Mouse (Mus musculus) kidney, embryonic 16.5 days (tissue): ENCODE data around the gene Rpl19. TPM values are rescaled to one million over a fixed set of nuclear protein-coding genes. Genes with fewer than 3 reads are reported as not detected.

Experiments
- ATAC-seq: fragments of 200-750 bp; cut with Nextera tagmentation; 2 replicates; pipeline ENCODE4 v1.8.0; 2017; ENCODE audit warnings: moderate TSS enrichment; ENCODE audit not compliant: low FRiP score, low TSS enrichment
- H3K27ac ChIP-seq: fragments of 300-500 bp; sonication (generic); 2 replicates; pipeline ENCODE4 v1.5.1; 2014; ENCODE audit warnings: low read length
- H3K27me3 ChIP-seq: fragments of 300-500 bp; sonication (generic); 2 replicates; pipeline ENCODE4 v1.6.1; 2014; ENCODE audit warnings: low read length, control low read depth, mixed read lengths; ENCODE audit not compliant: insufficient read depth
- H3K36me3 ChIP-seq: fragments of 300-500 bp; sonication (generic); 2 replicates; pipeline ENCODE4 v1.6.1; 2014; ENCODE audit warnings: low read length, control low read depth, mixed read lengths; ENCODE audit not compliant: insufficient read depth
- H3K4me1 ChIP-seq: fragments of 300-500 bp; sonication (generic); 2 replicates; pipeline ENCODE4 v1.6.1; 2014; ENCODE audit warnings: low read length, control low read depth, mixed read lengths; ENCODE audit not compliant: insufficient read depth
- H3K4me2 ChIP-seq: fragments of 300-500 bp; sonication (generic); replicated peaks from 2 replicates; pipeline ENCODE4 v1.6.1; 2014; ENCODE audit warnings: low read depth, low read length
- H3K4me3 ChIP-seq: fragments of 300-500 bp; sonication (generic); 2 replicates; pipeline ENCODE4 v1.5.1; 2014; ENCODE audit warnings: mild to moderate bottlenecking, low read length
- H3K9ac ChIP-seq: fragments of 300-500 bp; sonication (generic); replicated peaks from 2 replicates; pipeline ENCODE4 v1.6.1; 2014; ENCODE audit warnings: low read length
- H3K9me3 ChIP-seq: fragments of 300-500 bp; sonication (generic); 2 replicates; pipeline ENCODE4 v1.6.1; 2016; ENCODE audit warnings: low read length, control low read depth
- WGBS: fragments of 180-500 bp; shearing (Covaris S2); extraction: QIAGEN DNeasy Blood & Tissue Kit; methylation state at CpG from one replicate; pipeline ENCODE4 v1.1.7; 2014; 5-methylcytosine and 5-hydroxymethylcytosine counted together
- polyA plus RNA-seq: library from polyadenylated mRNA; unstranded; fragments of >200 nt; fragmentation: Nextera tagmentation; extraction: Ambion mirVana; gene quantifications from 2 replicates; pipeline ENCODE4 v1.2.1, GENCODE M21; 2015

Gene Rpl19
- polyA plus RNA-seq, 1 experiment from 2014 or later: 1,086 TPM

GRCm38 (mm10) chr11:98005686-98006085 is 20.8 kb upstream of the Rpl19 start:
- H3K4me1 ChIP-seq: peaks cover 15% of the 10 kb centered on the region
- H3K36me3 ChIP-seq: peaks cover 24% of the 10 kb centered on the region
- no peak overlapping the region for H3K4me3 ChIP-seq
- H3K9ac ChIP-seq: no peak overlapping the region
- no peak overlapping the region for H3K27ac ChIP-seq
- ATAC-seq: no peak
- H3K27me3 ChIP-seq: 0 out of 2 replicates have a peak, but pooled peaks cover 3% of the 10 kb centered on the region
- H3K4me2 ChIP-seq: no peak overlapping the region
- WGBS: 88% methylated on average over 10 of the region's 10 CpGs
- no peaks in the 10 kb centered on the region for H3K9me3 ChIP-seq

- H3K4me3 ChIP-seq: no peak overlapping the region
- peaks cover 7% of the 10 kb centered on the region for H3K4me1 ChIP-seq
- 69% methylated on average over 11 of the region's 11 CpGs for WGBS
- H3K9me3 ChIP-seq: no peaks in the 10 kb centered on the region
- peaks cover 33% of the 10 kb centered on the region for H3K36me3 ChIP-seq
- no peak overlapping the region for H3K27ac ChIP-seq
- H3K9ac ChIP-seq: no peak overlapping the region
- ATAC-seq: no peak
- H3K4me2 ChIP-seq: no peak overlapping the region
- H3K27me3 ChIP-seq: no peaks in the 10 kb centered on the region
Observed at GRCm38 (mm10) chr11:98008087-98008486, 18.4 kb upstream of the Rpl19 start.

- Histone ChIP-seq H3K9me3 (no peaks in the 10 kb centered on the region), H3K4me2 (no peak overlapping the region), H3K4me1 (no peaks in the 10 kb centered on the region), H3K36me3 (peaks cover 45% of the 10 kb centered on the region), H3K9ac (no peak overlapping the region), H3K27ac (no peak overlapping the region), H3K4me3 (no peak overlapping the region), H3K27me3 (no peaks in the 10 kb centered on the region)
- WGBS: 73% methylated on average over 9 of the region's 9 CpGs
- no peak for ATAC-seq
Observed at GRCm38 (mm10) chr11:98011716-98012115, 14.8 kb upstream of the Rpl19 start.

GRCm38 (mm10) chr11:98012831-98013230 is 13.7 kb upstream of the Rpl19 start:
- Histone ChIP-seq H3K4me1 (no peaks in the 10 kb centered on the region), H3K4me3 (no peak overlapping the region), H3K9me3 (no peaks in the 10 kb centered on the region), H3K36me3 (peaks cover 51% of the 10 kb centered on the region), H3K4me2 (no peak overlapping the region), H3K9ac (no peak overlapping the region), H3K27me3 (no peaks in the 10 kb centered on the region), H3K27ac (no peak overlapping the region)
- WGBS: 87% methylated on average over 10 of the region's 10 CpGs
- ATAC-seq: no peak

- 89% methylated on average over 5 of the region's 5 CpGs for WGBS
- peaks cover 31% of the 10 kb centered on the region for H3K36me3 ChIP-seq
- H3K4me3 ChIP-seq: no peak overlapping the region
- no peak overlapping the region for H3K9ac ChIP-seq
- ATAC-seq: no peak
- H3K27me3 ChIP-seq: no peaks in the 10 kb centered on the region
- H3K4me1 ChIP-seq: peaks cover 23% of the 10 kb centered on the region
- no peak overlapping the region for H3K4me2 ChIP-seq
- no peak overlapping the region for H3K27ac ChIP-seq
- no peaks in the 10 kb centered on the region for H3K9me3 ChIP-seq
Observed at GRCm38 (mm10) chr11:98016177-98016576, 10.3 kb upstream of the Rpl19 start.

- H3K4me3 ChIP-seq: no peak overlapping the region
- H3K9me3 ChIP-seq: no peaks in the 10 kb centered on the region
- H3K4me1 ChIP-seq: peaks cover 30% of the 10 kb centered on the region
- no peak overlapping the region for H3K27ac ChIP-seq
- H3K36me3 ChIP-seq: peaks cover 27% of the 10 kb centered on the region
- 49% methylated on average over 4 of the region's 4 CpGs for WGBS
- no peak overlapping the region for H3K9ac ChIP-seq
- ATAC-seq: no peak
- H3K4me2 ChIP-seq: no peak overlapping the region
- H3K27me3 ChIP-seq: no peaks in the 10 kb centered on the region
Observed at GRCm38 (mm10) chr11:98016824-98017223, 9.7 kb upstream of the Rpl19 start.

- Histone ChIP-seq H3K4me3 (no peak overlapping the region), H3K9me3 (no peaks in the 10 kb centered on the region), H3K4me1 (peaks cover 34% of the 10 kb centered on the region), H3K9ac (no peak overlapping the region), H3K27me3 (no peaks in the 10 kb centered on the region), H3K36me3 (peaks cover 27% of the 10 kb centered on the region), H3K27ac (no peak overlapping the region), H3K4me2 (no peak overlapping the region)
- 57% methylated on average over 6 of the region's 6 CpGs for WGBS
- no peak for ATAC-seq
Observed at GRCm38 (mm10) chr11:98018222-98018621, 8.3 kb upstream of the Rpl19 start.

GRCm38 (mm10) chr11:98018858-98019641 is 7.5 kb upstream of the Rpl19 start:
- H3K4me2 ChIP-seq: peak overlapping the region; percentile 1; the same call in 1 of the 2 replicates
- 36% methylated on average over 10 of the region's 10 CpGs for WGBS
- no peak for ATAC-seq

GRCm38 (mm10) chr11:98019883-98020610 is 6.5 kb upstream of the Rpl19 start:
- no peaks in the 10 kb centered on the region for H3K27me3 ChIP-seq
- H3K4me1 ChIP-seq: peaks cover 39% of the 10 kb centered on the region
- ATAC-seq: no peak
- peaks cover 18% of the 10 kb centered on the region for H3K36me3 ChIP-seq
- WGBS: 25% methylated on average over 8 of the region's 8 CpGs
- peak overlapping the region; percentile 3; the same call in 1 of the 2 replicates for H3K9ac ChIP-seq
- peak overlapping the region; percentile 85; the same call in 1 of the 2 replicates for H3K4me2 ChIP-seq
- H3K27ac ChIP-seq: no peak overlapping the region
- 0 out of 2 replicates have a peak overlapping the region, but pooled peaks have one; percentile 3 for H3K4me3 ChIP-seq
- no peaks in the 10 kb centered on the region for H3K9me3 ChIP-seq

More at GRCm38 (mm10) chr11:98018858-98019641, 7.5 kb upstream of the Rpl19 start:
- Histone ChIP-seq H3K27ac (no peak overlapping the region), H3K27me3 (no peaks in the 10 kb centered on the region), H3K9ac (no peak overlapping the region), H3K36me3 (peaks cover 26% of the 10 kb centered on the region), H3K9me3 (no peaks in the 10 kb centered on the region), H3K4me3 (no peak overlapping the region), H3K4me1 (peaks cover 39% of the 10 kb centered on the region)
